Mouse (Mus musculus): ENCODE data around the gene Pigl. TPM values are rescaled to one million over a fixed set of nuclear protein-coding genes. Genes with fewer than 3 reads are reported as not detected.

Pigl gene
- polyA plus RNA-seq, 1 experiment from 2014 or later: 10.8 TPM

DNA sequence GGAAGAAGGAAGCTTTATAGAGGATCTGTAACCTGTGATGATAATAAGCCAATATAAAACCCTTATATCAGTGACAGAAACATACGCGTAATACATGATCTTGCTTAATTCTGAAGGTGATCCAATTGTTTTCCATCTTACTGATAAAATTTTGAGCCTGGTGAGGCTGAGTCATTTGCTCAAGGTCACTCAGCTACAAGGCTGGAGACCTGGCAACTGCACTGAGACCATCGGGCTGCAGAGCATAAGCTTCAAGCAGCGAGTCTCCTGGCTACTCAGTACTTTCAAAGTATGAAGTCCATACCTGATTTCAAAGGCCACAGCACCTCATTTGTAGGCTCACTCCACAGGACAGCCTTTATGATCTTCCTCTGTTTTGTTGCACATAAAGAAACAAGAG lies 17.9 kb downstream of the Pigl start:
- no peak overlapping the region for H3K27ac ChIP-seq
- H3K27me3 ChIP-seq: no peaks in the 10 kb centered on the region
- WGBS: 94% methylated on average over 4 of the region's 4 CpGs
- no peaks in the 10 kb centered on the region for H3K4me1 ChIP-seq
- H3K36me3 ChIP-seq (replicated peaks): no peaks in the 10 kb centered on the region
- ATAC-seq (ENCODE audit: low FRiP score): no peak
- H3K9ac ChIP-seq: no peak overlapping the region
- H3K4me3 ChIP-seq (replicated peaks): no peak overlapping the region
- no peak overlapping the region for H3K4me2 ChIP-seq
- H3K9me3 ChIP-seq: no peaks in the 10 kb centered on the region

DNA sequence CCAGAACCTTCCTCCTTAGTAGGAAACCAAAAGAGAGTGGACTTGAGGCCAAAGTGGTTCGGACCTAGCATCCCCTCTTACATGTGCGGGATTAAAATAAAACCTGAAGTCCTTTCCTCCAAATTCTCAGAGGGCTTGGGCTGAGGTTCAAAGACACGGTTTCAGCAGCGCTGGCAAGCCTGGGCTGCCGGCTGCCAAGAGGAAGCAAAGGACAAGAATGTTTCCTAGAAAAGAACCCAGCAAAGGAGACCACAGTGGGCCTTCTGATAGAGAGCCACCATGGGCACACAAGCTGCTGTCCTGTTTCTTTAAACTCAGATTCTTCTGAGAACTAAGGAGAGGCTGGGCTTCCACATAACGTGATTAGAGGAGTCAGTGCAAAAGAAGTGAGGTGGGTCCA lies 20.7 kb downstream of the Pigl start:
- Histone ChIP-seq H3K27me3 (no peaks in the 10 kb centered on the region), H3K4me3 (replicated peaks) (no peak overlapping the region), H3K9me3 (no peaks in the 10 kb centered on the region), H3K36me3 (replicated peaks) (no peaks in the 10 kb centered on the region), H3K4me2 (no peak overlapping the region), H3K4me1 (no peaks in the 10 kb centered on the region), H3K27ac (no peak overlapping the region), H3K9ac (no peak overlapping the region)
- no peak for ATAC-seq (ENCODE audit: low FRiP score)
- 78% methylated on average over 6 of the region's 6 CpGs for WGBS

DNA sequence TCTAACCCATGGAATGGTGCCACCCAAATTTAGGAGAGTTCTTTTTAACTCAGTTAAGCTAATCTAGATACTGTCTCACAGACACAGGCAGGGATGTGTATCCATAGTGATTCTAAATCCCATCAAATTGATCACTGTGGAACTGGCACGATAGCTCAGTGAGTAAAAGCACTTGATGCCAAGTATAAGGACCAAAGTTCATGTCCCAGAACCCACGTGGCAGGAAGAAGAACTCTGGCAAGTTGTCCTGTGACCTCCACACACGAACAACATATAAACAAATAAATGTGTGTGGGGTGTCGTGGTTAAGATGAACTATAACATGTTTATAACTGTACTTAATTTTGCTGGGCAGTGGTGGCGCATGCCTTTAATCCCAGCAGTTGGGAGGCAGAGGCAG lies 21.3 kb downstream of the Pigl start:
- WGBS: 92% methylated on average over 5 of the region's 5 CpGs
- H3K4me2 ChIP-seq: no peak overlapping the region
- H3K27ac ChIP-seq: no peak overlapping the region
- H3K27me3 ChIP-seq: no peaks in the 10 kb centered on the region
- no peaks in the 10 kb centered on the region for H3K36me3 ChIP-seq (replicated peaks)
- no peak overlapping the region for H3K4me3 ChIP-seq (replicated peaks)
- no peaks in the 10 kb centered on the region for H3K9me3 ChIP-seq
- ATAC-seq (ENCODE audit: low FRiP score): no peak
- no peaks in the 10 kb centered on the region for H3K4me1 ChIP-seq
- no peak overlapping the region for H3K9ac ChIP-seq

DNA sequence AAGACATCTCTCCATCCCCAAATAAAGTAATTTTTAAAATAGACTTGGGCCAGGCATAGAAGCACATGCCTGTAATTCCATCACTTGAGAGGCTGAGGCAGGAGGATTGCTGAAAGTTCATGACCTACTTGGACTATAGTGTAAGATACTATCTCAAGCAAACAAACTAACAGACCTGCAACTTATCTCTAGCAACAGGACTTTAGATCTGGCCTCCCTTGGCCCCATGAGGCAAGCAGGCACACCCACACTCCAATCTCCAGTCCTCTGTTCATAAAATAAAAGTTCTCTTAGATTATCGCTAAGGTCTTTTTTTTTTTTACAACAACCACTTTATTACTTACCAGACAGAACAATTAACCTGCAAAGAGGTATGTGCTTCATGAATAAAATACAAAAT lies 28.7 kb downstream of the Pigl start:
- Histone ChIP-seq H3K27ac (no peak overlapping the region), H3K4me2 (no peak overlapping the region), H3K27me3 (no peaks in the 10 kb centered on the region), H3K9ac (no peak overlapping the region), H3K36me3 (replicated peaks) (no peaks in the 10 kb centered on the region), H3K9me3 (no peaks in the 10 kb centered on the region), H3K4me1 (no peaks in the 10 kb centered on the region), H3K4me3 (replicated peaks) (no peak overlapping the region)
- ATAC-seq (ENCODE audit: low FRiP score): no peak
- WGBS: 95% methylated on average over 1 of the region's 1 CpGs

DNA sequence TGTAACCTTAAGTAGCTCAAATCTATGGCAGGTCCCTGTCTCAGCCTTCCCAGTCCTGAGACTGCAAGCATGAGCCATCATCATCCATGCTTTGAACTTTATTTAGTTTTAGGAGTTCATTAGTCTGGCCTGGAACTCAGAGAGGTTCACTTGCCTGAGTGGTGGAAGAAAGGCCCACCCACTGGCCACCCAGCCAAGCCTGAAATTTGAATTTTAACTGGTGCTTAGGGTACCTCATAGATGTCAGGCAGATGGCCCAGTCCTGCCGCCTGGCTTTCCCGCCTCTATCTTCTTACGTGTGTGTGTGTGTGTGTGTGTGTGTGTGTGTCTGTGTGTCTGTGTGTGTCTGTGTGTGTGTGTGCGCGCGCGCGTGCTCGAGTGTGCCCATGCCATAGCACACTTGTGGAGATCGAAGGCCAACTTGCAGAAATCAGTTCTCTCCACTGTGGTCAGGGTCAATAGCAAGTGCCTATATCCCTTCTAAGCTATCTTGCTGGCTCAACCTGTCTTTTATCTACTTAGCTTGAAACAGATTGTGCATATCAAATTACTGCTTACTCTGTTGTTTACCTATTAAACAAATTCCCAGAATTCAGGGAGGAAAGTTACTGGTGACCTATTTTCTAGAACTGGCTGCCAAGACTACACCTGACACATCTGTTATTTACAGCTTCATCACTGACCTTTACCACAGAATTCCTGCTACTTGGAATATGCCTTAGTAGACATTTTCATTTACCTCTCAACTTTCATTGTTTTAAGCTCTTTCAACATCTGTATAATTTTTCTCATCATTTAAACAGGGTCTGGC lies 29.5 kb downstream of the Pigl start:
- Histone ChIP-seq H3K27me3 (no peaks in the 10 kb centered on the region), H3K4me1 (no peaks in the 10 kb centered on the region), H3K9me3 (no peaks in the 10 kb centered on the region), H3K9ac (no peak overlapping the region), H3K36me3 (replicated peaks) (no peaks in the 10 kb centered on the region), H3K4me2 (no peak overlapping the region), H3K4me3 (replicated peaks) (no peak overlapping the region), H3K27ac (no peak overlapping the region)
- ATAC-seq (ENCODE audit: low FRiP score): no peak
- 97% methylated on average over 10 of the region's 10 CpGs for WGBS

DNA sequence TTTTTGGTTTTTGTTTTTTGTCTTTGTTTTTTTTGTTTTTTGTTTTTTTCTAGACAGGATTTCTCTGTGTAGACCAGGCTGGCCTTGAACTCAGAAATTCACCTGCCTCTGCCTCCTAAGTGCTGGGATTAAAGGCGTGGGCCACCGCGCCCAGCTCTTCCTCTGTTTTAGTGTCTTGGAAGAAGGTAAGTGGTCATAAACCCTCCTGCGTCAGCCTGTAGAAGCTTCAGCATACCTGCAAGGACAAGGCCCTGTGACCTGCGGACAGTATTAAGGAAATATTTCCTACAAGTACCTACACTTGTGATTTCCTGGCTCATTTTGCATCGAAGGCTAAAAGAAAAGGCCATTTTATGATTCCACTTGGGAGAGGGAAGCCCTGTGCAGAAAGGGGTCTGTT lies 35.4 kb downstream of the Pigl start:
- 94% methylated on average over 6 of the region's 6 CpGs for WGBS

DNA sequence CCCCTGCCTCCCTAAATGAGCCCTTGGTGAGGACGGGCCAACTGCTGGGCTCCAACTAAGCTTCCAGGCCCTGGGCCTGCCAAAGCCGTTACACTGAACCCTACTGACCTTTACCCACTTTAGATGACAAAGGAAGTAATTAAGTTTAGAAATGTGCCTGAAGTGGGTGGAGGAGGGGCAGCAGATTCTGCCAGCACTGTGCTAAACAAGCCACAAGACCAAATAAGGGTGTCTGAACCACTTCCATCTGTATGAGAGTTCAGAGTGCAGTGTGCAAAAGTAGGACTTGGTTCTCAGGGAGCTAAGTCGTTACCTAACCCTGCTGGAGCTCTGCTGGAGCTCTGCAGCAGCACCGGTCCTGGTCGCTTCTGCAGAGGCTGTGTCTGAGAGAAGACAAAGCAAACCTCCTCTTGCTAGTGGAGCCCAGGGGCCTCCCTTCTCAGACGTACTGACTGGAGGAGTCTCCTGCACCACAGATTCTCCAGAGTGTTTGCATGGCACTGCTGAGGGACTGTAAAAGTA lies 36.6 kb downstream of the Pigl start:
- Histone ChIP-seq H3K4me3 (replicated peaks) (no peak overlapping the region), H3K9me3 (no peaks in the 10 kb centered on the region), H3K27ac (0 out of 2 replicates have a peak overlapping the region, but pooled peaks have one; percentile 33), H3K4me2 (peak overlapping the region; percentile 4; the same call in 1 of the 2 replicates), H3K9ac (no peak overlapping the region), H3K36me3 (replicated peaks) (no peaks in the 10 kb centered on the region), H3K4me1 (peaks cover 13% of the 10 kb centered on the region), H3K27me3 (no peaks in the 10 kb centered on the region)
- no peak for ATAC-seq (ENCODE audit: low FRiP score)
- WGBS: 2% methylated on average over 6 of the region's 6 CpGs

More for the DNA sequence above, 35.4 kb downstream of the Pigl start:
- Histone ChIP-seq H3K36me3 (replicated peaks) (no peaks in the 10 kb centered on the region), H3K9me3 (no peaks in the 10 kb centered on the region), H3K9ac (no peak overlapping the region), H3K4me1 (peaks cover 13% of the 10 kb centered on the region), H3K27ac (no peak overlapping the region), H3K27me3 (no peaks in the 10 kb centered on the region), H3K4me2 (no peak overlapping the region), H3K4me3 (replicated peaks) (no peak overlapping the region)
- ATAC-seq (ENCODE audit: low FRiP score): no peak

DNA sequence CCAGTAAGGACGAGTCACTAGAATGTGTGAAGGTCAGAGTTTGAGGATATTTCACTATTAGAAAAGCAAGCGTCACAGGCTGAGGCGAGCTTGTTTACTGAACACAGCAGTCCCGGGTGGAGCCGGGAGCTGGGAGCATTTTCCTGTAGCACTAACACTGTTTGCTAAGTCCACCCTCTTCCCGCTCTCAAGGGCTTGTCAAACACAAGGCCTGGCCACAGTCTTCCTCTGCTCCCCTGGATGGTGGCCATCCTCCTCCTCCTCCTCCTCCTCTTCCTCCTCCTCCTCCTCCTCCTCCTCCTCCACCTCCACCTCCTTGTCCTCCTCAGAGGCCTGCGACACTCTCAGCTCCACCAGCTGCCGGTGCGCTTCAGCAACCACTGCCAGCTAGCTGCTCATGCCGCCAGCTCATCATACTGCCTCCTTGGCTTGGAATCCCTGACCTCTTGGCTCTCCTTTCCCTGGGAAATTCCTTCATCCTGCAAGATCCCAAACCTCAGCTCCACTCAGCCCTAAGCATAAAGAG lies 37.1 kb downstream of the Pigl start:
- Histone ChIP-seq H3K9ac (no peak overlapping the region), H3K27me3 (no peaks in the 10 kb centered on the region), H3K36me3 (replicated peaks) (no peaks in the 10 kb centered on the region), H3K4me3 (replicated peaks) (no peak overlapping the region), H3K4me1 (peaks cover 13% of the 10 kb centered on the region), H3K9me3 (no peaks in the 10 kb centered on the region), H3K4me2 (no peak overlapping the region), H3K27ac (0 out of 2 replicates have a peak overlapping the region, but pooled peaks have one; percentile 33)
- no peak for ATAC-seq (ENCODE audit: low FRiP score)
- WGBS: 32% methylated on average over 8 of the region's 10 CpGs

DNA sequence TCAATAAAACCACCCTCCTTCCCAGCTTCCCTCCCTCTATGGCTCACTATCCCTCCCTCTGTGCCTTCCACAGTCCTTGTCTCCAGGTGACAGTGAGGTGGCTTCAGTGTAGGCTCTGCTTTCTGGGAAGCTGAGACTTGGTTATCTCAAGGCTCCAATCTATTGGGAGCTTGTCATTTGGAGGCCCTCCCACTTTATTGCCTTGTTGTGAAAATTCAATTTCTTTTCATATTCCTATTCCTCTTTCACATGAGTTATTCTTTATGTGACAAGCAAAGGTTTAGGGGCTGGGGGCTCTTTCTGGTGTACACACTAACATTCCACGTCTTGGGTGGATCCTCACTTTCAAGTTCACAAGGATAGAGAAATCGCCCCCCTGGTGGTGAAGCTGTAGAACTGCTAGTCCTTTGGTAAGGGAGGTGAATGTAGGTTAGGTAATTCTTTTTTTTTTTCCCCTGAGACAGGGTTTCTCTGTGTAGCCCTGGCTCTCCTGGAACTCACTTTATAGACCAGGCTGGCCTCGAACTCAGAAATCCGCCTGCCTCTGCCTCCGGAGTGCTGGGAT lies 38.0 kb downstream of the Pigl start:
- H3K27me3 ChIP-seq: no peaks in the 10 kb centered on the region
- no peak overlapping the region for H3K27ac ChIP-seq
- WGBS: 61% methylated on average over 5 of the region's 5 CpGs

DNA sequence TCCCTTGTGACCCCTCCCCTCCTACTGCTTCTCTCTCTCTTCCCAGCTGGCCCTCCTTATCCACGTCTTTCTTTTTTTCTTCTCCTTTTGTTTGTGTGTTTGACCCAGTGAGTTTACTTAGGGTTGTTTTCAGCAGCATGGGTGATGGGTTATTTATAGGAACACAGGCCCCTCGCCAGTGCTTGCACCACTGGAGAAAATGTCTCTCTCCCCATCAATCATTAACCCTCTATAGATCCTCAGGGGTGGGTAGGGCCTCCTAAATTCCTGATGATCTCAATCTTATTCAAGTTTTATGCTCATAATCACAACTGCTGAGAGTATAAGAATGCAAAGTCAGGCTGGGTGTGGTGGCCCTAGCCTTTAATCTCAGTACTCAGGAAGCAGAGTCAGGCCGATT lies 38.9 kb downstream of the Pigl start:
- H3K4me2 ChIP-seq: no peak overlapping the region
- no peaks in the 10 kb centered on the region for H3K36me3 ChIP-seq (replicated peaks)
- H3K9ac ChIP-seq: no peak overlapping the region
- H3K4me1 ChIP-seq: peaks cover 13% of the 10 kb centered on the region
- no peak for ATAC-seq (ENCODE audit: low FRiP score)
- no peak overlapping the region for H3K27ac ChIP-seq
- H3K4me3 ChIP-seq (replicated peaks): no peak overlapping the region
- WGBS: 53% methylated on average over 3 of the region's 3 CpGs
- H3K9me3 ChIP-seq: no peaks in the 10 kb centered on the region
- H3K27me3 ChIP-seq: no peaks in the 10 kb centered on the region

More for the DNA sequence above, 38.0 kb downstream of the Pigl start:
- ATAC-seq (ENCODE audit: low FRiP score): no peak
- Histone ChIP-seq H3K4me3 (replicated peaks) (no peak overlapping the region), H3K4me2 (no peak overlapping the region), H3K9ac (no peak overlapping the region), H3K9me3 (no peaks in the 10 kb centered on the region), H3K36me3 (replicated peaks) (no peaks in the 10 kb centered on the region), H3K4me1 (peaks cover 13% of the 10 kb centered on the region)

DNA sequence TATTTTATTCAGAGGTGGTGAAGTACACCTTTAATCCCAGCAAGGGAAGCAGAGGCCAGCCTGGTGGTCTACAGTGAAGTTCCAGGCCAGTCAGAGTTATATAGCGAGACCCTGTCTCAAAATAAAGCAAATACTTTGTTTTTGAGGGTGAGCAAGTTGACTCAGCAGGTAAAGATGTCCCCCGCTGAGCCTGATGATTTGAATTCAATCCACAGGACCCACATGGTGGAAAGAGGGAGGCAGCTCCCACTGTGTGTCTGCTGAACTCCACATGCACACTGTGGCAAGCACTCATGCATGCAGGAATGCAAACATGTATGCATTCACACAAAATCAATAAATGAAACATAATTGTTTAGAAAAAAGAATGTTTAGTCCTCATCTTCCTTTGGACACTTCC lies 40.5 kb downstream of the Pigl start:
- Histone ChIP-seq H3K4me3 (replicated peaks) (no peak overlapping the region), H3K27ac (no peak overlapping the region), H3K9me3 (no peaks in the 10 kb centered on the region), H3K9ac (no peak overlapping the region), H3K36me3 (replicated peaks) (no peaks in the 10 kb centered on the region), H3K27me3 (no peaks in the 10 kb centered on the region), H3K4me2 (no peak overlapping the region), H3K4me1 (peaks cover 13% of the 10 kb centered on the region)
- WGBS: 84% methylated on average over 2 of the region's 2 CpGs
- ATAC-seq (ENCODE audit: low FRiP score): no peak

DNA sequence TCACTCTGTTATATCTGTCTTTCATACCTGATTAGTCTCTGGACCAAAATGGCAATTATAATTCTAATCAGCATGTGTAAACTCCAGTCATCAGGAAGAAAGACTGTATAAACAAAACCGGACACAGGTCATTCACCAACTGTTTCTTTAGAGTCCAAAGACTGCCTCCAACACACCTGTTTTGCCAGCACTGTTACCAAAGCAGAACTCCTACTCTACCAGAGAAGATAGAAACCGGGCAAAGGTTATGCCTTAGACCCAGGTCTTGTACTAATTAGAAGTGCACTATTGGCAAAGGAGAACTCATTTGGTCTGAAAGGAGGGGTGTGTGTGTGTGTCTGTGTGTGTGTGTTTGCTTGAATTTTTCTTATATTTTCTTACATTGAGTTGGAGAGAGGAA lies 42.3 kb downstream of the Pigl start:
- no peaks in the 10 kb centered on the region for H3K27me3 ChIP-seq
- peaks cover 2% of the 10 kb centered on the region for H3K4me1 ChIP-seq
- H3K27ac ChIP-seq: no peak overlapping the region
- 88% methylated on average over 2 of the region's 2 CpGs for WGBS
- H3K9me3 ChIP-seq: no peaks in the 10 kb centered on the region
- H3K4me2 ChIP-seq: no peak overlapping the region
- ATAC-seq (ENCODE audit: low FRiP score): no peak
- no peak overlapping the region for H3K4me3 ChIP-seq (replicated peaks)
- no peaks in the 10 kb centered on the region for H3K36me3 ChIP-seq (replicated peaks)
- no peak overlapping the region for H3K9ac ChIP-seq

Measured in forebrain, embryonic 12.5 days (tissue).